Mouse (Mus musculus) kidney, adult 2 months (tissue): ENCODE measurements around the gene 3110040N11Rik. TPM values are rescaled to one million over a fixed set of nuclear protein-coding genes. Genes with fewer than 3 reads are reported as not detected.
A peak's percentile ranks its signal among the peaks of the same experiment; 100 is the strongest.
"Not testable (repeated sequence)": the region's sequence is repeated elsewhere in the genome, so short reads cannot be mapped to it uniquely, and the experiment has no call there.

Experiments used
- DNase-seq: peaks from one replicate; pipeline ENCODE4 v3.0.0; 2021
- H3K27ac ChIP-seq: fragments of 200-500 bp; 2 replicates; pipeline ENCODE4 v1.5.1; 2012; ENCODE audit warnings: low read depth, low read length, control low read depth, inconsistent platforms; ENCODE audit not compliant: insufficient read depth
- H3K27me3 ChIP-seq: fragments of 200-500 bp; replicated peaks from 2 replicates; pipeline ENCODE4 v1.6.1; 2012; ENCODE audit warnings: mild to moderate bottlenecking, moderate library complexity, low read length, inconsistent platforms; ENCODE audit not compliant: control insufficient read depth, insufficient read depth
- H3K36me3 ChIP-seq: fragments of 200-500 bp; 2 replicates; pipeline ENCODE4 v1.6.1; 2012; ENCODE audit warnings: mild to moderate bottlenecking, moderate library complexity, low read length, inconsistent platforms; ENCODE audit not compliant: control insufficient read depth, insufficient read depth
- H3K4me1 ChIP-seq: fragments of 200-500 bp; 2 replicates; pipeline ENCODE4 v1.6.1; 2011; ENCODE audit warnings: low read length; ENCODE audit not compliant: control insufficient read depth, insufficient read depth
- H3K4me3 ChIP-seq: fragments of 200-500 bp; 2 replicates; pipeline ENCODE4 v1.5.1; 2011; ENCODE audit warnings: mild to moderate bottlenecking, low read depth, low read length, control low read depth; ENCODE audit not compliant: insufficient read depth
- CTCF ChIP-seq: fragments of 200-500 bp; conservative IDR thresholded peaks from 2 replicates; pipeline ENCODE4 v1.5.1; 2011; ENCODE audit warnings: low read depth, mild to moderate bottlenecking, control low read depth, low read length, moderate library complexity, mixed read lengths; ENCODE audit not compliant: insufficient read depth, insufficient read length
- POLR2A ChIP-seq: fragments of 200-500 bp; IDR thresholded peaks from one replicate; pipeline ENCODE4 v1.6.1; 2011; ENCODE audit warnings: low read depth, low read length, control low read depth
- WGBS: fragments of 180-500 bp; shearing (Covaris S2); methylation state at CpG from one replicate; pipeline ENCODE4 v1.1.7; 2018; 5-methylcytosine and 5-hydroxymethylcytosine counted together
- polyA plus RNA-seq: library from polyadenylated mRNA; depleted of rRNA; stranded (reverse); fragments of >200 nt; gene quantifications from 2 replicates; pipeline ENCODE4 v1.2.3, GENCODE M21; 2012; rRNA removed

Gene 3110040N11Rik
- polyA plus RNA-seq = 36.8 and 40.3 TPM in 2 replicates

- Histone ChIP-seq H3K27ac (peak within 1 kb of the TSS; percentile 76), H3K27me3 (no peaks in the 10 kb centered on the region), H3K4me3 (peak within 1 kb of the TSS; percentile 89), H3K36me3 (no peaks in the 10 kb centered on the region), H3K4me1 (peaks cover 9% of the 10 kb centered on the region; the same call in 1 of the 2 replicates)
- TF ChIP-seq CTCF (peak; percentile 64), POLR2A (peak; percentile 86)
- WGBS = under 1% methylated on average over 38 of the region's 38 CpGs
- DNase-seq = peak; percentile 87
Observed at GRCm38 (mm10) chr7:81789095-81789757, at the start of gene 3110040N11Rik. TSS of gene 3110040N11Rik (minus strand) at chr7:81789478.

- not testable (repeated sequence) for DNase-seq, H3K36me3 ChIP-seq, H3K4me3 ChIP-seq, H3K27me3 ChIP-seq, H3K27ac ChIP-seq, H3K4me1 ChIP-seq
- WGBS = 80% methylated on average over 5 of the region's 5 CpGs
Observed at GRCm38 (mm10) chr7:81837771-81838170, 48.5 kb upstream of the 3110040N11Rik start.

- Histone ChIP-seq H3K27me3 (no peaks in the 10 kb centered on the region), H3K36me3 (no peaks in the 10 kb centered on the region), H3K27ac (no peak overlapping the region), H3K4me1 (no peaks in the 10 kb centered on the region), H3K4me3 (no peak overlapping the region)
- DNase-seq = no peak
- TF ChIP-seq CTCF = no peak
- TF ChIP-seq POLR2A = no peak
- 94% methylated on average over 5 of the region's 5 CpGs for WGBS
Observed at GRCm38 (mm10) chr7:81835430-81835829, 46.2 kb upstream of the 3110040N11Rik start.

- no peak for DNase-seq
- Histone ChIP-seq H3K27me3 (no peaks in the 10 kb centered on the region), H3K27ac (no peak overlapping the region), H3K4me3 (no peak overlapping the region), H3K36me3 (no peaks in the 10 kb centered on the region), H3K4me1 (0 out of 2 replicates have a peak, but pooled peaks cover 2% of the 10 kb centered on the region)
- TF ChIP-seq POLR2A = no peak
- TF ChIP-seq CTCF = no peak
Observed at GRCm38 (mm10) chr7:81834847-81835246, 45.6 kb upstream of the 3110040N11Rik start.

- H3K4me3 ChIP-seq = peak within 1 kb of the TSS; percentile 95
- no peaks in the 10 kb centered on the region for H3K27me3 ChIP-seq
- WGBS = 1% methylated on average over 58 of the region's 58 CpGs
- H3K27ac ChIP-seq = peak within 1 kb of the TSS; percentile 90
- no peak for TF ChIP-seq POLR2A
- peak; percentile 89 for DNase-seq
- no peaks in the 10 kb centered on the region for H3K36me3 ChIP-seq
- H3K4me1 ChIP-seq = peaks cover 17% of the 10 kb centered on the region
Observed at GRCm38 (mm10) chr7:81829379-81829894, 40.2 kb upstream of the 3110040N11Rik start, which contains the start of gene Btbd1. TSS of gene Btbd1 (minus strand) at chr7:81829431.

GRCm38 (mm10) chr7:81828681-81829378 lies 39.6 kb upstream of the 3110040N11Rik start:
- 1% methylated on average over 91 of the region's 91 CpGs for WGBS
- Histone ChIP-seq H3K27me3 (no peaks in the 10 kb centered on the region), H3K4me3 (peak overlapping the region; percentile 95), H3K4me1 (peaks cover 17% of the 10 kb centered on the region), H3K27ac (peak overlapping the region; percentile 90), H3K36me3 (no peaks in the 10 kb centered on the region)
- peak; percentile 62 for DNase-seq
- TF ChIP-seq POLR2A = no peak
- no peak for TF ChIP-seq CTCF
